Mouse (Mus musculus) ES-E14 (cell line): ENCODE results near the gene Gpr137c.

Experiments used
- HCFC1 ChIP-seq: IDR thresholded peaks from 2 replicates; pipeline ENCODE4 v1.6.1; 2012; ENCODE audit warnings: low read length, inconsistent platforms, borderline replicate concordance; ENCODE audit not compliant: insufficient read depth
- ZNF384 ChIP-seq: IDR thresholded peaks from 2 replicates; pipeline ENCODE4 v1.6.1; 2012; ENCODE audit warnings: low read depth, low read length, inconsistent platforms

DNA sequence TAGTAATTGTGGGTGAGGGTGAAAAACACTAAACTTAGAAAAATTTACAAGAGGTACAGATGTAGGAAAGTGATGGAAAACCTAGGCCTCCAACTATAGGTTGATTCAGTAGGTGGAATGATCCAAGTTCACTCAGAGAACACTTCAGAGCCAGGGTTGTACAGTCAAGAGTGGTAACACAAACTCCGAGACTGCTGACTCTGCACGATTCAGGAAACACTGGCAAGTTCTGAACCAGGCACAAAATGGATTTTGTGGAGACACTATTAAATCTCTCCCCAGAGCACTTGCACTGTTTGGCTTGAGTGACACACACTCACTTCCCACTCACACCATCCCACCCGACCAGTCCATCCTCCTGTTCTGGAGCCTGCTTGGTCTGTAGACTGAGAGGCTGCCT is 103.8 kb downstream of the Gpr137c start:
- TF ChIP-seq HCFC1 = no peak
- no peak for TF ChIP-seq ZNF384
